Mouse (Mus musculus) left cerebral cortex, postnatal 4 days (tissue): ENCODE data around the gene Ttc23. TPM values are rescaled to one million over a fixed set of nuclear protein-coding genes. Genes with fewer than 3 reads are reported as not detected.

Source experiments
- DNase-seq: peaks from one replicate; pipeline ENCODE4 v3.0.0-alpha.2; 2022
- intact Hi-C: fragments of 180-260 bp; cut with DNase I; formaldehyde crosslinking; loops from one replicate; pipeline ENCODE4 v1.15.1; 2025
- total RNA-seq, 2 experiments: library from RNA; stranded (reverse); gene quantifications; 2 replicates each; pipeline ENCODE4 v1.2.3; 2021

Ttc23 gene
- total RNA-seq, 2 experiments from 2014 or later: 8.7 to 9.6 TPM

DNA sequence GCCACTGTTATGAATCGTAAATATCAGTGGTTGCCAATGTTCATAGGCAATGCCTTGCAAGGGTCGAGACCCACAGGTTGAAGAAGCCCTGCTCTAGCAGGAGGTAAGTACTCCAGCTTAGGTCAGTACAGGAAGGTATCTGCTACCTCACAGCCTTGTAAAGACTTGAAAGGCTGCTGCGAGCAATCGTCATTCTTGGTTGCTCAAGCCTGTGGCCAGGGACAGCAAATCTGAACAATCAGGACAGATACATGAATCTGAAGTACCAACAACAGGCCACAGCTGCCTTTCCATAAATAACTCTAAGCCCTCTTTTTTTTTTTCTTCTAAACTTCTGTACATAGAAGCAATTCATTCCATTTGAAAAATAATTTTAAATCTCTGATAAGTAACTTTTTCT lies 85.1 kb downstream of the Ttc23 start:
- intact Hi-C loops: no loop called here
- no peak for DNase-seq

GRCm38 (mm10) chr7:67740382-67740781 lies 93.2 kb downstream of the Ttc23 start:
- intact Hi-C loops: no loop called here
- no peak for DNase-seq

DNA sequence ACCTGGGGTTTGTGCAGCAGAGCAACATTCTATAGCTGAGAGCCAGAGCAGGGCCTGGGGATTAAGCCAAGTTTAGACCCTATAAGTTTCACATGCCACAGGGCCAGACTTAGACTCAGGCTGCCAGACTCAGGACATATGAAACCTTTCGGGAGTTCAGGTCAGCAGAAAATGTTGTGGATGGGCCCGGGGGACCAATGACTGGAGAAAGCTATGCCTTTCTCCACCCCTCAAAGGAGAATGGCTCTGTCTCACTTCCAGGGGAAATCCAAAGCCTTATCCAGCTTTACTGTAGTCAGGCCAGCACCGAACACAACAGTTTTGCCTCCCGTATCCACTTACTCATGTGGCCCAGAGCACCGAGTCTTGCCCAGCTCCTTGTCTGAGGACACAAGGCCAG lies 93.6 kb downstream of the Ttc23 start:
- DNase-seq: no peak
- intact Hi-C loops: no loop called here

DNA sequence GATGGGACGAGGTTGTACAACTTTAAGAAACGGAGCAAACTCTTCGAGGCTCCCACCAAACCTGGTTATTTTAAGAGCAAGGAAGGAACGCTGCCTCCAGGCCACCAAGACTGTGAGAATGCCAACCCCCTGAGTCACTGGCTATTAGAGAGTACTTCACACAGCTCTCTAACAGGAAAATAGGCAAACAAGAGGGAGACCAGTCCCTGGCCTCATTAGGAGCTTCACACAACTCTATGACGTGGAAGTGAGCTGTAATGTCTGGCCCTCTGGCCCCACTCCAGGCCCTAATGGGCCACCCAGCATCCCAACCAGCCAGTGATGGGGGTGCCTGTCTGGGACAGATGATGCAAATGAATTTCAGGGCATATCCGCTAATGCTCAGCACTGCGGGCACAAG lies 94.5 kb downstream of the Ttc23 start:
- no peak for DNase-seq
- intact Hi-C loops: no loop called here

GRCm38 (mm10) chr7:67747731-67748305 lies 100.6 kb downstream of the Ttc23 start:
- intact Hi-C loops: no loop called here
- no peak for DNase-seq

DNA sequence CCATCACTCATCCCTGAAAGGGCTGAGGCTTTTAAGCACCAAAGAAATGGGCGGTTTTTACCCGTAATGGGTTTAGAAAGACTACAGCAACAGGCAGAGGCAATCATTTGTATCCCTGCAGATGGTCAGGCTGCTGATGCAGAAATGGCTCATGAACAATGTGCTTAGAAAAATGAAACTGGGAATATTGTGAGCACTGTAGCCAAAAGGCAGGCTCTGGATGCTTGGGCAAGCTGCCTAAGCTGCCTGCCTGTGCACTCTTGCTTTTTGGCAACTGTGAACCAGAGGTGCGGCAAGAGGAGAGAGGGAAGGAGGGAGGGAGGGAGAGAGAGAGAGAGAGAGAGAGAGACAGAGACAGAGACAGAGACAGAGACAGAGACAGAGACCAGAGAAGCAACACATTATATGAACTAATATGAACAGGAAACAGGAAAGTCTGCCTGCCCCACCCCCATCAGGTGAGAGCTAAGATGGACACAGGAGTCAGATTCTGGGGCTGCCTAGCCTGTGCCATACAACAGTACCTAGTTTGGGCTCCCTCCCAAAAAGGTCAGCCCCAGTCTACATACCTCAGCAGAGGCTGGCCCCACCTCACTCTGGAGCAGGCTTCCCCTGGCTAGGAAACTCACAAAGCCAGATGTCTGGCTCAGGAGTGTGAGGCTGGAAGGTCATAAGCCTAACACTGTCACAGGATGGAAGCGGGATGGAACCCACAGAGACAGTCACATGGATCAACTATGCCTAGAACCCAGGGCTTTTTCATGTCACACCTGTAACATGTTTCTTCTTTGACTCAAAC lies 102.4 kb downstream of the Ttc23 start:
- DNase-seq: no peak

DNA sequence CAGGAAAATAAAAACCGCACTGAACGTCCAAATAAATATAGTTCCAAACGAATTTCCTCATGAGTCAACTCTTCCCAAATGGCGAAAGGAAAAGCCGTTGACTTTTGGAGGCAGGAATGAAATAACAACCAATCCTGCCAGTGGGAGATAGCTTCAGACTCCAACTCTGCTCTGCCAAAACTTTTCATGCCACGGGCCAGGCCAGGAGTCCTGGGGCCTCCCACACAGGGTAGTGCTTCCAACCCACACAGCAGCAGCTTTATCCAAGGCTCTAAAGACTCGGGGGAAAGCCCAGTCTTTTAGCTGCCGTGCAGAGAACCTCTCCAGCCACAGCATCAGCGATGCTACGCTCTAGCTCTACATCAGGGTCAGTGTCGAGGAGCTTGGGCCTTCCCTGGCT lies 107.4 kb downstream of the Ttc23 start:
- intact Hi-C loops: no loop called here
- no peak for DNase-seq

More for the DNA sequence above, 102.4 kb downstream of the Ttc23 start:
- intact Hi-C loops: no loop called here

DNA sequence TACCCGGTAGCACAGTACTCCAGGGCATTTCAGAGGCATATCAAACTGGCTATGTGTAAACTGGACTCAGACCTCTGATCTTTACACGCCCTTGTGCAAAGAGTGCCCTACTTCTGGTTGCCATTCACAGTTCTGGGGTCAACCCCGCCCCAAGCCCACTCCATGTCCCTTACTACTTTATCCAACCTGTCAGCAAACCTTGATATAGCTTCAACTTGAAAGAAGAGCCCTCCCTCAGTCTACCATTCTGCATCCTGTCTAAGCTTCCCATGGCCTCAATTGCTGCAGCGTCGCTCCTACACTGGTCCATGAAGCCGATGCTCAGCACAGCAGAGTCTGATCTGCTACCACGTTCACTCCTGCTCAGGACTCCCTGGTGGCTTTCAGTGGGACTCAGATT lies 108.2 kb downstream of the Ttc23 start:
- DNase-seq: no peak
- intact Hi-C loops: no loop called here

DNA sequence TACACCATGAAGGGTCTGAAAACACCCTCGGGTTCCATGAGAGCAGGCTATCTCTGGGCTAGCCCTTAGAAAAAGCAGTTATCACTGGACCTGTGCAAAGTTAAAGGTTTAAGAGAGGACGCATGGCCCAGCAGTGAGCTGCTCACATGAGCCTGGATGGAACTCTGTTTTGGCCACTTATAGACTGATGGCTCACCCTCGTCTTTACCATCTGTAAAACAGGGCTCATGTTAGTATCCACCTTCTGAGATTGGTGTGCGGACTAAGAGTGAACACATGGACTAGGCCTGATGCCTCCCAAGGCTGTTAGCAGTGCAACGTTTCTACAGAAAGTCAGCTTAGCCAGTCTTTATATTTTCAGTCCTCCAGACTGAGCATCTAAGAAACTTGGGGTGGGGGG lies 109.4 kb downstream of the Ttc23 start:
- intact Hi-C loops: no loop called here
- no peak for DNase-seq

DNA sequence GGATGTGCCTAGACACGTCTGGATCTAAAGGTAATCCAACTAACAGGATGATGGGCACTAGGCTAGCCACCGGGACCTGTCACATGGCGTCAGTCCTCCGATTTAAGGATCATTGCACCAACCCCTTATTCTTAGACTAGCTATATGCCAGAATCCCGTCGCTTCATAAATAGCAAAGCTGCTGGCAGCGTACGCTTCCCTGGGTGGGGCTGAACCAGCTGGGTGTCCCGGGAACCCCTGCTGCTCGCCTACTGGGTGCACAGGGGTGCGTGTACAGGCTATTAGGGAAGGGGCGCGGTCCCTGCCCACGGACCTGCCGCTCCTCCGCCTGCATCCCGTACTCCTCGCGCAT lies 111.3 kb downstream of the Ttc23 start:
- intact Hi-C loops: no loop called here
- no peak for DNase-seq

- intact Hi-C loops: no loop called here
- peak; percentile 36 for DNase-seq
Measured at GRCm38 (mm10) chr7:67758858-67759628, 111.8 kb downstream of the Ttc23 start.

DNA sequence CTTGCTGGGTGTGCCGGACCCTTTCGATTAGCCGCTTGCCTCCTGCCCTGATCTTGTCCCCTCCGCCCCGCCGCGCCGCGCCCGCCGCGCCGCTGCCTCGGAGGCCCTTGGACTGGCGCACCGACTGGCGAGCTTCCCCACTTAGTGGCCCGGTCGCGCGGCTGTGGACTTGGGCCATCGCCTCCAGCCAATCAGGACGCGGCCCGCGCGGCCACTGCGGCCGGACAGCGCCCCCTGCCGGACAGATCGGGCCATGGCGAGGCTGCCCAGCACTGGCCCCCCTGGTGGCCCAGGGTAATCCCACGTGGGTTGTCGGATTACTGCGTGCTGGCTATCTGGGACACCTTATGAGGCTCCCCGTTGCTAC lies 112.4 kb downstream of the Ttc23 start, which contains the start of gene Synm:
Synm (minus strand) TSS at position 114 of the 367 bp plus-strand sequence.
- DNase-seq: peak; percentile 93
- intact Hi-C loops: no loop called here

DNA sequence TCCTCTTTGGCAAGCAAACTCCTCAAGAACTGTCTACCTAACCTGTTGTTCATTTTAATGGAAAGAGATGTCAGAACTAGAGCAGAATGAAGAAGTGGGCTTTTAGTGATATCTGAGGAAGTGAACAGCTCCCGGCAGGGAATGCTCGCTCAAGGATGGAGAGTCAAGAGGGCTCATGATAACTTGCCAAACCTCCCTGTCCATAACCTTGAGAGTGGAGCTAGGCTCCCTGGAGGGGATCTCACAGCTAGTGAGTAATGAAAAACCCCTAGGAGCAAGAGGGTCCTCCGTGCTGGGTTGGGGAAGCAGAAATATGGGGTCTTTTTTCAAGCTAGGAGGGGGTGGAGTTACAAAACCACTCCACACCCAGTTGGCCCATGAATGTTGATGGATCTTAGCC lies 116.4 kb downstream of the Ttc23 start:
- intact Hi-C loops: no loop called here

DNA sequence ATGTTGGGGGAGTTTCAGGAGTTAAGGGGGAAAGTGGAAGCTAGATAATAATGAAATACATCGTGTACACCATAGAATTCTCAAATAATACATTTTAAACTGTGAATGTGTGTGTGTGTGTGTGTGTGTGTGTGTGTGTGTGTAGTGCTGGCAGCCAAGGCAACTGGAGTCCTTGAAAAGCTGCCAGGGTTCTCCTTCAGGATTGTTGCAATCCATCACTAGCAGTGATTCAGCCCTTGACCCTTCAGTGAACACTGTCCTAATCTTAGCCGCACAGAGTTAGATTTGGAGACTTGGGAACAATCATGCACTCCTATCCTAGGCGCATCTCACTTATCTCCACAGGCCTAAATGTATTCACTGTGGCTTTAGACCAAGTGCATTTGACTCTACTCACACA lies 120.9 kb downstream of the Ttc23 start:
- DNase-seq: no peak
- intact Hi-C loops: no loop called here

More for the DNA sequence above, 116.4 kb downstream of the Ttc23 start:
- DNase-seq: no peak

- intact Hi-C loops: no loop called here
Measured at GRCm38 (mm10) chr7:67769487-67769886, 122.3 kb downstream of the Ttc23 start.

GRCm38 (mm10) chr7:67772231-67772630 lies 125.0 kb downstream of the Ttc23 start:
- intact Hi-C loops: no loop called here
- DNase-seq: no peak

More at GRCm38 (mm10) chr7:67769487-67769886, 122.3 kb downstream of the Ttc23 start:
- no peak for DNase-seq

- intact Hi-C loops: no loop called here
- no peak for DNase-seq
Measured at GRCm38 (mm10) chr7:67775623-67776022, 128.4 kb downstream of the Ttc23 start.

GRCm38 (mm10) chr7:67776636-67777305 lies 129.6 kb downstream of the Ttc23 start:
- intact Hi-C loops: no loop called here
- DNase-seq: no peak

DNA sequence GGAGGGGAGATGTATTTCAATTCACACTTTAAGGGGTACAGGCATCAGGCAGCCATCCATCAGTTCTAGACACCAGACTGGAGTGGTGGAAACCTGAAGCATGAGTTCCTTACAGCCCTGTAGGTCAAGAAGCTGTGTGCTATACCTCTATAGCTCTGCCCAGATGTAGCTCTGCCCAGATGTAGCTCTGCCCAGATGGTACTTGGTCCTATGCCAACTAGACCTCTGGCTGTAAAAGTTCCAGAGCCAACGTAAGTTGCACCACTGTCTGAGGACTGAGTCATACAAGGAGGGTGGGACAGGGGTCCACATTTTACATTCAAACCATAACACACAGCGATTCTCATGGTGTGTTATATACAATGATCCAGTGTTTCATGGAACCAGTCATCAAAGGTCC lies 140.7 kb downstream of the Ttc23 start:
- intact Hi-C loops: loop anchor here (2.0 kb wide), 1 partner anchor 569 kb away; no protein-coding TSS in a partner anchor
- no peak for DNase-seq

DNA sequence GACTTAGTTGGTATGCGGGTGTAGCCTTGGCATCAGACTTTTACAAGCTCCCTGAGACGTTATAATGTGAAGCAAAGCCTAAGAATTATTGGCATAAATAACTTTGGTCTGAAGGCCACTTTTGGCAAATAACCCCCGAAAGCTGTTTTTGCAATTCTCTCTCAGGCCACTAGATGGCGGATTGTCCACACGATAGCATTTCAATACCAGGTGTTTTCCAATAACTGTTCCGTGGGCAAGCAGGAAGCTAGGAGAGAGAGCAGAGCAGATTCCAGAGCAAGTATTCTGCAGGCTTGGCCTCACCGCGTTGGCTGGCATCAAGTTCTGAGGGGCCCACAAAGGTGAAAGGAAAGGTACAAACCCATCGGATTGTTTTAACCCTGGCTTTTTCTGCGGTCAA lies 141.5 kb downstream of the Ttc23 start:
- peak; percentile 61 for DNase-seq

DNA sequence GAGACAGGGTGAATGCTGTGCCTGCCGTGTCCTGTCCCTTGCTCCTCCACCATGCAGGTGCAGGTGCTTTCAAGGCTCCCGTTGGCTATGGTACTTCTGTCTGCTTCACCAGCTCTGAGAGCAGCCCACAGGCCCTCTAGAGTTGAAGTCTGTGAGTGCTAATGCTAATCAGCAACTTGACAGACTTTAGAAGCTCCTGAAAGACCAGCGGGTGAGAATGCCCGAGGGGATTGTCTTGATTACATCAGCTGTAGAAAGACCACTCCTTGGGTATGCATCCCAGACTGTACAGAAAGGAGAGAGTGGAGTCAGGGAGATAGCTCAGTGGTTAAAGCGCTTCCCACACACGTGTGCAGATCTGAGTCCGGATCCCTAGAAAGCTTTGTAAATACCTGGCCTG lies 144.0 kb downstream of the Ttc23 start:
- no peak for DNase-seq
- intact Hi-C loops: no loop called here

More for the DNA sequence above, 141.5 kb downstream of the Ttc23 start:
- intact Hi-C loops: loop anchor here (2.0 kb wide), 1 partner anchor 568 kb away; no protein-coding TSS in a partner anchor
